Mouse (Mus musculus): ENCODE results near the gene Siglech. TPM values are rescaled to one million over a fixed set of nuclear protein-coding genes. Genes with fewer than 3 reads are reported as not detected.
A peak's percentile ranks its signal among the peaks of the same experiment; 100 is the strongest.
"Not testable (repeated sequence)": the region's sequence is repeated elsewhere in the genome, so short reads cannot be mapped to it uniquely, and the experiment has no call there.

The Siglech gene
- polyA plus RNA-seq, 1 experiment from 2014 or later = 1.1 TPM

GRCm38 (mm10) chr7:55790586-55790985 lies 22.6 kb downstream of the Siglech start:
- ATAC-seq (ENCODE audit: low FRiP score, low read depth); H3K36me3 ChIP-seq: not testable (repeated sequence)
- 84% methylated on average over 5 of the region's 5 CpGs for WGBS

DNA sequence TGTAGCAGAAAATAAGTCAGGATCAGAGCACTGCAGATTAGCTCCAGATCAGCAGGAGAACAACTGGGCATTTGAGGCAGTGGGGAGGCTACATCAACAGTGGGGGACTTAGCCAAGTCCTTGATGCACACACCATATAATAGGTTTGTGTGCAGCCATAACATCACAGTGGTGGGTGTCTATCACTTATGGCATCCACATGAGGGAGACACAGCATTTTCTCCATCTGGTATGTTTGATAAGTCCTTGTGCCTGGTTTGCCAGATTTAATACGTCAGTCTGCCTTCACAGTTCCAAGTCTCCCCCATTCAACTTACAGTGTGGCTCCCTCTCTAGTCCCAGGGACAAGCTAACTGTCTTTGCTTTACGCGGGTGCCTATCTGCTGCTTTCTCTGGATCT lies 24.3 kb downstream of the Siglech start:
- Histone ChIP-seq H3K4me1 (peaks cover 7% of the 10 kb centered on the region), H3K27ac (no peak overlapping the region), H3K4me2 (replicated peaks) (no peak overlapping the region), H3K9ac (no peak overlapping the region), H3K9me3 (no peaks in the 10 kb centered on the region), H3K4me3 (no peak overlapping the region), H3K27me3 (replicated peaks) (no peaks in the 10 kb centered on the region), H3K36me3 (peaks cover 14% of the 10 kb centered on the region)
- ATAC-seq (ENCODE audit: low FRiP score, low read depth) = no peak
- WGBS = 82% methylated on average over 3 of the region's 3 CpGs

More at GRCm38 (mm10) chr7:55790586-55790985, 22.6 kb downstream of the Siglech start:
- not testable (repeated sequence) for H3K9me3 ChIP-seq; H3K27ac ChIP-seq; H3K27me3 ChIP-seq (replicated peaks); H3K4me2 ChIP-seq (replicated peaks); H3K4me3 ChIP-seq; H3K9ac ChIP-seq; H3K4me1 ChIP-seq

DNA sequence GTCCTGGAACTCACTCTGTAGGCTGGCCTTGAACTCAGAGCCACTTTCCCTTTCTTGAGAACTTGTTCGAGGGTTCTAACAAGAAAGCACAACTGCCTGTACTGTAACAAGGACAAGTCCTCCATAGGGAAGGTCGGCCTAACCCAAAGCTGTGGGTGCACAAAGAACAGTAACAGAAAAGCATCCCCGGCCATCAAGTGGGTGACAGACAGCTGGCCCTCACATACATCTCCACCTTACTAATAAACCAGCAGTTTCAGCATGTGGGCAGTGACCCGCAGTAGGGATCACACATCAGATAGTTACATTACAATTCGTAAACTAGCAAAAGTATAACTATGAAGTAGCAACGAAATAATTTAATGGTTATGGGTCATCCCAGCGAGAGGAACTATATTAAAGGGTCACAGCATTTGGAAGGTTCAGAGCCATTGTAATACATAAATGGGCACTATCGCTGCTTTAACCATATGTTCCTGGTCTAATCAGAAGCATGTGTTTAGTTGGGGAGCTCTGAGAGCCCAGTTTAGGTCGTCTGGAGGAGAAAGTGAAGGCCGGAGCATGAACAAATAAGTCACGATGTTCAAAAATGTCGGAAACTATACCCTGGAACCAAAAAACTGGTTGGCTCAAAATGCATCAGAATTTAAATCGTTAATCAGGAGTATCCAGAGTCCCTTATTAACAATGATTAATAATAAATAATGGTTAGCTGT lies 25.4 kb downstream of the Siglech start:
- peak overlapping the region; percentile 89 for H3K9ac ChIP-seq
- H3K4me2 ChIP-seq (replicated peaks) = peak overlapping the region; percentile 72
- H3K27me3 ChIP-seq (replicated peaks) = no peaks in the 10 kb centered on the region
- no peaks in the 10 kb centered on the region for H3K9me3 ChIP-seq
- H3K4me1 ChIP-seq = peaks cover 7% of the 10 kb centered on the region
- H3K27ac ChIP-seq = no peak overlapping the region
- H3K4me3 ChIP-seq = peak overlapping the region; percentile 77
- WGBS = 37% methylated on average over 13 of the region's 13 CpGs
- peak; percentile 34 for ATAC-seq (ENCODE audit: low FRiP score, low read depth)
- peaks cover 19% of the 10 kb centered on the region for H3K36me3 ChIP-seq

- H3K27ac ChIP-seq = no peak within 1 kb of the TSS
- H3K4me1 ChIP-seq = peaks cover 7% of the 10 kb centered on the region
- peak within 1 kb of the TSS; percentile 77 for H3K4me3 ChIP-seq
- H3K27me3 ChIP-seq (replicated peaks) = no peaks in the 10 kb centered on the region
- no peaks in the 10 kb centered on the region for H3K9me3 ChIP-seq
- peak within 1 kb of the TSS; percentile 89 for H3K9ac ChIP-seq
- WGBS = under 1% methylated on average over 51 of the region's 51 CpGs
- peak; percentile 100 for ATAC-seq (ENCODE audit: low FRiP score, low read depth)
- peak within 1 kb of the TSS; percentile 72 for H3K4me2 ChIP-seq (replicated peaks)
- H3K36me3 ChIP-seq = peaks cover 20% of the 10 kb centered on the region
Observed at GRCm38 (mm10) chr7:55793952-55794603, 26.1 kb downstream of the Siglech start, which contains the start of gene Tubgcp5. Gene Tubgcp5, plus strand, starts transcription at chr7:55794154.

DNA sequence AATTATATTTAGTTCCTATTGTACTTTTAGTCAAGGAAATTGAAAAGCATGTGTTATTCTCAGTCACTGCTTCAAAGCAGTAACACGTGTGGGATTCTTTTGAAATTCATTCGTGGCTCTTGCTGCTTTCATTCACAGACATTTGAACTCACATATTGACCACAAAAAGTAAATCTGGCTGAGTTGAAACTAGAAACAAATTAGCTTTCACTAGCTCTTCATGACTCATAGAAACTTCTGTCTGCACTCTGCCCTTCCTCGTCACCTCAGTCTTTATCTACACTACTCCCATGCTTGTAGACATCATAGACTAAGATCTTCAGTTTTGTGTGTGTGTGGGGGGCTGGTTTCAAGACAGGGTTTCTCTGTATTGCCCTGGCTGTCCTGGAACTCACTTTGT lies 32.0 kb downstream of the Siglech start:
- Histone ChIP-seq H3K36me3 (peaks cover 64% of the 10 kb centered on the region), H3K27ac (no peak overlapping the region), H3K4me1 (peaks cover 2% of the 10 kb centered on the region), H3K4me2 (replicated peaks) (no peak overlapping the region), H3K27me3 (replicated peaks) (no peaks in the 10 kb centered on the region), H3K9ac (no peak overlapping the region), H3K4me3 (no peak overlapping the region), H3K9me3 (no peaks in the 10 kb centered on the region)
- WGBS = 83% methylated on average over 3 of the region's 3 CpGs
- no peak for ATAC-seq (ENCODE audit: low FRiP score, low read depth)

DNA sequence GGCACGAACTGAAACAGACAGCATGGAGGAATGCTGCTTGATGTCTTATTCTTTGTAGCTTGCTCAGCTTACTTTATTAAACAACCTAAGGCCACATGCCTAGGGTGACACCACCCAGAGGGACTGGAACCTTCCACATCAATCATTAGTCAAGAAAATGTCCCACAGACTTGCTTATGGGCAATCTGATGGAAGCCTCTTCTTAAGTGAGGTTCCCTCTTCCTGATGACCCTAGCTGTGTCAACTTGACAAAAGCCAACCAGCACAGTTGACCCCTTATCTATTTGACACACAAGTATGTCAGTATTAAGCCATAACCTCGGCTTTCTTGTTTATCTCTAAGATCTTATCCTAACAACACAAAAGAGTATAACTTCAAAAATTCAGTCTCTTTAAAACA lies 42.0 kb downstream of the Siglech start:
- H3K36me3 ChIP-seq = peaks cover 78% of the 10 kb centered on the region
- 96% methylated on average over 2 of the region's 2 CpGs for WGBS
- no peaks in the 10 kb centered on the region for H3K9me3 ChIP-seq
- ATAC-seq (ENCODE audit: low FRiP score, low read depth) = no peak
- H3K4me1 ChIP-seq = no peaks in the 10 kb centered on the region
- H3K9ac ChIP-seq = no peak overlapping the region
- H3K27me3 ChIP-seq (replicated peaks) = no peaks in the 10 kb centered on the region
- no peak overlapping the region for H3K4me3 ChIP-seq
- H3K27ac ChIP-seq = no peak overlapping the region
- no peak overlapping the region for H3K4me2 ChIP-seq (replicated peaks)

- no peaks in the 10 kb centered on the region for H3K4me1 ChIP-seq
- ATAC-seq (ENCODE audit: low FRiP score, low read depth) = no peak
- 90% methylated on average over 5 of the region's 5 CpGs for WGBS
- no peak overlapping the region for H3K4me2 ChIP-seq (replicated peaks)
- no peaks in the 10 kb centered on the region for H3K9me3 ChIP-seq
- H3K27ac ChIP-seq = no peak overlapping the region
- no peak overlapping the region for H3K4me3 ChIP-seq
- no peaks in the 10 kb centered on the region for H3K27me3 ChIP-seq (replicated peaks)
- no peak overlapping the region for H3K9ac ChIP-seq
- peaks cover 70% of the 10 kb centered on the region for H3K36me3 ChIP-seq
Observed at GRCm38 (mm10) chr7:55824468-55824867, 56.5 kb downstream of the Siglech start.

DNA sequence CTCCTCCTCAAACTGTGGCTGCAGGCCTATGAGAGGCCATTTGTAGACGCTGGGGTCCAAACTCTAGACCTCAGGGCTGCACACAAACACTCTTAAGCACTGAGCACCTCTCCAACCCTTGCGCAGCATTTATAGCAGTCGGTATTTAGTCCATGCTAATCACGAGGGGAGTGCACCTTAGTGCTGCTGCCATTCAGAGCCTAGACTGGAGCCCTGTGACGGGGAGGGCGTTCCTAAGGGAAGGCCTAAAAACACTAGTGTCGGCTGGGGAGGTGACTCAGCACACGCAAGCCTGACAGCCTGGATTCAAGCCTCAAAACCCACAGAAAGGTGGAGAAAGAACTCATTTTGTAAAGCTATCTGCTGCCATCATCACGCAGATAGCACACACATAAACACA lies 59.6 kb downstream of the Siglech start:
- Histone ChIP-seq H3K9me3 (no peaks in the 10 kb centered on the region), H3K4me3 (no peak overlapping the region), H3K9ac (0 out of 2 replicates have a peak overlapping the region, but pooled peaks have one; percentile 1), H3K36me3 (peaks cover 65% of the 10 kb centered on the region), H3K4me2 (replicated peaks) (no peak overlapping the region), H3K27me3 (replicated peaks) (no peaks in the 10 kb centered on the region), H3K27ac (no peak overlapping the region), H3K4me1 (no peaks in the 10 kb centered on the region)
- no peak for ATAC-seq (ENCODE audit: low FRiP score, low read depth)
- 91% methylated on average over 9 of the region's 9 CpGs for WGBS

Other genes starting within 250 kb of the Siglech start
- 36.8 and 44.6 TPM in 2 replicates for gene Tubgcp5, start 26.0 kb downstream of the Siglech start, polyA plus RNA-seq (2016; fragmentation: Nextera tagmentation; extraction: Ambion mirVana)
- gene Cyfip1, start 73.6 kb downstream of the Siglech start, polyA plus RNA-seq (2016; fragmentation: Nextera tagmentation; extraction: Ambion mirVana) = 64.8 and 68.9 TPM in 2 replicates
- gene Nipa2, start 194.3 kb downstream of the Siglech start, polyA plus RNA-seq (2016; fragmentation: Nextera tagmentation; extraction: Ambion mirVana) = 52.3 and 54.5 TPM in 2 replicates